Mouse (Mus musculus) liver, embryonic 14.5 days (tissue): ENCODE results near the gene Olfr1120. TPM values are rescaled to one million over a fixed set of nuclear protein-coding genes. Genes with fewer than 3 reads are reported as not detected.
"Not testable (repeated sequence)": the region's sequence is repeated elsewhere in the genome, so short reads cannot be mapped to it uniquely, and the experiment has no call there.

Source experiments
- ATAC-seq: fragments of 200-750 bp; cut with Nextera tagmentation; 2 replicates; pipeline ENCODE4 v1.8.0; 2017; ENCODE audit warnings: moderate number of reproducible peaks, mild to moderate bottlenecking, moderate library complexity; ENCODE audit not compliant: insufficient read depth
- DNase-seq, 3 experiments: peaks; one replicate each; pipeline ENCODE4 v3.0.0-alpha.2; 2012 to 2013; ENCODE audit warnings: low read depth in 3 of 3, low spot score in 3 of 3
- H3K27ac ChIP-seq: fragments of 300-500 bp; sonication (generic); 2 replicates; pipeline ENCODE4 v1.5.1; 2014; ENCODE audit warnings: moderate library complexity, mild to moderate bottlenecking, control low read depth, inconsistent platforms
- H3K27me3 ChIP-seq: fragments of 300-500 bp; sonication (generic); 2 replicates; pipeline ENCODE4 v1.6.1; 2014; ENCODE audit warnings: mild to moderate bottlenecking, low read length, moderate library complexity; ENCODE audit not compliant: control insufficient read depth, insufficient read depth
- H3K36me3 ChIP-seq: fragments of 300-500 bp; sonication (generic); replicated peaks from 2 replicates; pipeline ENCODE4 v1.6.1; 2014; ENCODE audit warnings: low read depth; ENCODE audit not compliant: control insufficient read depth, insufficient read depth
- H3K4me1 ChIP-seq, 2 experiments: fragments of 200-500 bp in 1 of 2; fragments of 300-500 bp in 1 of 2; sonication (generic) in 1 of 2; replicated peaks; 2 replicates each; pipeline ENCODE4 v1.6.1; 2012 to 2014; ENCODE audit warnings: antibody characterized with exemption in 1 of 2, inconsistent platforms in 1 of 2, low read length in 1 of 2; ENCODE audit not compliant: control insufficient read depth in 2 of 2, insufficient read depth in 2 of 2
- H3K4me2 ChIP-seq: fragments of 300-500 bp; sonication (generic); 2 replicates; pipeline ENCODE4 v1.6.1; 2014; ENCODE audit warnings: low read depth, mild to moderate bottlenecking, control low read depth, moderate library complexity
- H3K4me3 ChIP-seq, 2 experiments: fragments of 200-500 bp in 1 of 2; fragments of 300-500 bp in 1 of 2; sonication (generic) in 1 of 2; 2 replicates each; pipeline ENCODE4 v1.5.1; 2012 to 2014; ENCODE audit warnings: low read depth in 2 of 2, low read length in 2 of 2, mild to moderate bottlenecking in 2 of 2, control low read depth in 1 of 2, inconsistent platforms in 1 of 2, moderate library complexity in 1 of 2; ENCODE audit not compliant: insufficient read depth in 1 of 2
- H3K9ac ChIP-seq: fragments of 300-500 bp; sonication (generic); replicated peaks from 2 replicates; pipeline ENCODE4 v1.6.1; 2014; ENCODE audit warnings: mild to moderate bottlenecking, control low read depth, moderate library complexity
- H3K9me3 ChIP-seq: fragments of 300-500 bp; sonication (generic); 2 replicates; pipeline ENCODE4 v1.6.1; 2016; ENCODE audit warnings: low read length, mixed read lengths; ENCODE audit not compliant: control insufficient read depth
- CTCF ChIP-seq: IDR thresholded peaks from 2 replicates; pipeline ENCODE4 v1.5.1; 2016; ENCODE audit warnings: antibody characterized with exemption, low read depth, control low read depth
- EP300 ChIP-seq: IDR thresholded peaks from 2 replicates; pipeline ENCODE4 v1.6.1; 2016; ENCODE audit warnings: antibody characterized with exemption, low read depth
- WGBS: fragments of 180-500 bp; shearing (Covaris S2); extraction: QIAGEN DNeasy Blood & Tissue Kit; methylation state at CpG from one replicate; pipeline ENCODE4 v1.1.7; 2014; ENCODE audit not compliant: insufficient replicate concordance; 5-methylcytosine and 5-hydroxymethylcytosine counted together
- polyA plus RNA-seq, 2 experiments: library from polyadenylated mRNA; depleted of rRNA in 1 of 2; stranded (reverse) in 1 of 2; unstranded in 1 of 2; fragments of >200 nt; fragmentation: Nextera tagmentation in 1 of 2; extraction: Ambion mirVana in 1 of 2; gene quantifications; 2 replicates each; pipeline versions ENCODE4 v1.2.1 to v1.2.3; 2012 to 2014

Gene Olfr1120
- polyA plus RNA-seq, 2 experiments, result not detected

DNA sequence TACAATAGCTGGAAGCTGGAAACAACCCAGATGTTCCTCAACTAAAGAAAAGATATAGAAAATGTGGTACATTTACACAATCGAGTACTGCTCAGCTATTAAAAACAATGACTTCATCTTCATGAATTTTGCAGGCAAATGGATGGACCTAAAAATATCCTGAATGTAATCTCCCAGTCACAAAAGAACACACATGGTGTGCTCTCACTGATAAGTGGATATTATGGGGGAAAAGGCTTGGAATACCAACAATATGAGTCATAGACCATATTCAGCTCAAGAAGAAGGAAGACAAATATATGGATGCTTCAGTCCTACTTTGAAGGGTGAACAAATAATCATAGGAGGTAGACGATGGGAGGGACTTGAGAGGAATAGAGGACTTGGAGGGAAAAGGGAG, 29.3 kb downstream of the Olfr1120 start:
- DNase-seq (no peak), ATAC-seq (no peak)
- 43% methylated on average over 2 of the region's 2 CpGs for WGBS
- Histone ChIP-seq H3K27ac (no peak overlapping the region), H3K9me3 (no peaks in the 10 kb centered on the region), H3K4me1 (no peaks in the 10 kb centered on the region), H3K4me3 (no peak overlapping the region), H3K9ac (no peak overlapping the region), H3K36me3 (no peaks in the 10 kb centered on the region), H3K4me2 (no peak overlapping the region), H3K27me3 (no peaks in the 10 kb centered on the region)
- no peak for TF ChIP-seq EP300
- TF ChIP-seq CTCF, result no peak

DNA sequence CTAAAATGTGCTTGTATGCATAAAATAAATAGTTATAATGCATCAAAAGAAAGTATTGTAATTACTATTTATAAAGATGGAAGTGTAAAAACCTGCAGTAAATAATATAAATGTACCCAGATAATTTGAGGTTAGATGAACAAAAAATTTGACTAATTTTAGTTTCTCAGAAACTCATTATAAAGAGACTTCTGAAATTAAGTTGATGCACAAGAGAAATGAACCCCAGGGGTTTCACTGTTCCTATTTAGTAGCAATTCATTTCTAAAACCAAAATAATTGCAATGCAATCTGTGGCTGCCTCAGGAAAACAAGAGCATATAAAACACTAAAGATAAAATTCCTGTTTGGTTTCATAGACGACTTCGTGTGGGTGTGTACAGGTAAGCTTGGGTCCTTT, 30.9 kb downstream of the Olfr1120 start, which contains the start of gene Olfr1122:
Gene Olfr1122, plus strand, starts transcription at position 301 of the 400 bp plus-strand sequence.
- Histone ChIP-seq H3K36me3 (no peaks in the 10 kb centered on the region), H3K9ac (no peak within 1 kb of the TSS), H3K9me3 (no peaks in the 10 kb centered on the region), H3K4me3 (no peak within 1 kb of the TSS), H3K27me3 (no peaks in the 10 kb centered on the region), H3K4me1 (no peaks in the 10 kb centered on the region), H3K4me2 (no peak within 1 kb of the TSS), H3K27ac (no peak within 1 kb of the TSS)
- 72% methylated on average over 2 of the region's 2 CpGs for WGBS
- no peak for DNase-seq
- TF ChIP-seq CTCF, result no peak
- TF ChIP-seq EP300, result no peak
- ATAC-seq, result no peak

DNA sequence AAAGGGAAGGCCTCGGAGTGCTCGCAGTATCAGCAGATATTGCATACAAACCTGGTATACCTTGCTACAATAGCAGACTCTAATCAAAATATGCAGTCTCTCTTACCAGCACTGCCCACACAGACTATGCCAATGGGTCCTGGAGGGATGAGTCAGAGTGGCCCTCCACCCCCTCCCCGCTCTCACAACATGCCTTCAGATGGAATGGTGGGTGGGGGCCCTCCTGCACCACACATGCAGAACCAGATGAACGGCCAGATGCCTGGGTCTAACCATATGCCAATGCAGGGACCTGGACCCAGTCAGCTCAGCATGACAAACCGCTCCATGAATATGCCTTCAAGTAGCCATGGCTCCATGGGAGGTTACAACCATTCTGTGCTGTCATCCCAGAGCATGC, 39.0 kb downstream of the Olfr1120 start:
- DNase-seq, H3K9me3 ChIP-seq, H3K27me3 ChIP-seq, H3K4me1 ChIP-seq, ATAC-seq, H3K27ac ChIP-seq, H3K36me3 ChIP-seq, H3K9ac ChIP-seq, H3K4me2 ChIP-seq, H3K4me3 ChIP-seq: not testable (repeated sequence)
- 74% methylated on average over 5 of the region's 5 CpGs for WGBS

DNA sequence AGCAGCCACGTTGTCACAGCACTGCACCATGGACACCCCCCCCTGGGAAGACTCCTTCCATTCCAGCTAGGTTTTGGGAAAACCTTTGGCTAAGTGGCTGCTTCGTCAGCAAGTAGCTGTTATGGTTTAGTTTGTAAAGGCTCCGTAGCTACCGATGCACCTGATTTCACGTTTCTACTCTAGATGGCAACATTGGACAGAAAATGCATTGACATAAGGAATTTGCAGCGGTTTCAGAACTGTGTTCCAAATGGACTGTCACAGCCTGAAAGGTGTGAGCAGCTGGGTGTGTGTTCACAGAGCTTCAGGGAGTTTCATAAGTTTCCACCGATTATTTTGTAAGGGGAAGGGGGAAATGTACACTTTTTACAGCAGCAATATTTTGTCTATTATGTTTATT, 40.1 kb downstream of the Olfr1120 start:
- 64% methylated on average over 7 of the region's 7 CpGs for WGBS
- ATAC-seq, H3K27me3 ChIP-seq, H3K36me3 ChIP-seq, H3K9me3 ChIP-seq, H3K4me1 ChIP-seq, H3K4me3 ChIP-seq, H3K9ac ChIP-seq, DNase-seq, H3K4me2 ChIP-seq, H3K27ac ChIP-seq: not testable (repeated sequence)

Other genes starting within 250 kb of the Olfr1120 start
- not detected in 2 replicates for gene Olfr259, start 240.2 kb upstream of the Olfr1120 start, polyA plus RNA-seq (2012; rRNA removed)
- gene Olfr259, start 240.2 kb upstream of the Olfr1120 start, polyA plus RNA-seq (2014; fragmentation: Nextera tagmentation; extraction: Ambion mirVana), result not detected in 2 replicates
- gene Olfr1110, start 214.5 kb upstream of the Olfr1120 start, polyA plus RNA-seq (2012; rRNA removed), result not detected in 2 replicates
- not detected in 2 replicates for gene Olfr1110, start 214.5 kb upstream of the Olfr1120 start, polyA plus RNA-seq (2014; fragmentation: Nextera tagmentation; extraction: Ambion mirVana)
- gene Olfr1111, start 202.2 kb upstream of the Olfr1120 start, polyA plus RNA-seq (2012; rRNA removed), result not detected in 2 replicates
- not detected in 2 replicates for gene Olfr1111, start 202.2 kb upstream of the Olfr1120 start, polyA plus RNA-seq (2014; fragmentation: Nextera tagmentation; extraction: Ambion mirVana)
- not detected in 2 replicates for gene Olfr1112, start 167.0 kb upstream of the Olfr1120 start, polyA plus RNA-seq (2012; rRNA removed)
- gene Olfr1112, start 167.0 kb upstream of the Olfr1120 start, polyA plus RNA-seq (2014; fragmentation: Nextera tagmentation; extraction: Ambion mirVana), result not detected in 2 replicates
- gene Olfr1113, start 145.8 kb upstream of the Olfr1120 start, polyA plus RNA-seq (2012; rRNA removed), result not detected in 2 replicates
- not detected in 2 replicates for gene Olfr1113, start 145.8 kb upstream of the Olfr1120 start, polyA plus RNA-seq (2014; fragmentation: Nextera tagmentation; extraction: Ambion mirVana)
- not detected in 2 replicates for gene Olfr1115, start 106.8 kb upstream of the Olfr1120 start, polyA plus RNA-seq (2012; rRNA removed)
- gene Olfr1115, start 106.8 kb upstream of the Olfr1120 start, polyA plus RNA-seq (2014; fragmentation: Nextera tagmentation; extraction: Ambion mirVana), result not detected in 2 replicates
- not detected in 2 replicates for gene Olfr1116, start 87.3 kb upstream of the Olfr1120 start, polyA plus RNA-seq (2012; rRNA removed)
- gene Olfr1116, start 87.3 kb upstream of the Olfr1120 start, polyA plus RNA-seq (2014; fragmentation: Nextera tagmentation; extraction: Ambion mirVana), result not detected in 2 replicates
- not detected in 2 replicates for gene Olfr1118, start 47.2 kb upstream of the Olfr1120 start, polyA plus RNA-seq (2012; rRNA removed)
- gene Olfr1118, start 47.2 kb upstream of the Olfr1120 start, polyA plus RNA-seq (2014; fragmentation: Nextera tagmentation; extraction: Ambion mirVana), result not detected in 2 replicates
- gene Olfr1121, start 15.1 kb downstream of the Olfr1120 start, polyA plus RNA-seq (2012; rRNA removed), result not detected in 2 replicates
- not detected in 2 replicates for gene Olfr1121, start 15.1 kb downstream of the Olfr1120 start, polyA plus RNA-seq (2014; fragmentation: Nextera tagmentation; extraction: Ambion mirVana)
- gene Olfr1122, start 31.0 kb downstream of the Olfr1120 start, polyA plus RNA-seq (2012; rRNA removed), result not detected in 2 replicates
- not detected in 2 replicates for gene Olfr1122, start 31.0 kb downstream of the Olfr1120 start, polyA plus RNA-seq (2014; fragmentation: Nextera tagmentation; extraction: Ambion mirVana)
- not detected in 2 replicates for gene Olfr1123, start 61.8 kb downstream of the Olfr1120 start, polyA plus RNA-seq (2012; rRNA removed)
- not detected in 2 replicates for gene Olfr1123, start 61.8 kb downstream of the Olfr1120 start, polyA plus RNA-seq (2014; fragmentation: Nextera tagmentation; extraction: Ambion mirVana)
- not detected in 2 replicates for gene Olfr1124, start 75.5 kb downstream of the Olfr1120 start, polyA plus RNA-seq (2012; rRNA removed)
- gene Olfr1124, start 75.5 kb downstream of the Olfr1120 start, polyA plus RNA-seq (2014; fragmentation: Nextera tagmentation; extraction: Ambion mirVana), result not detected in 2 replicates
- gene Olfr1126, start 99.1 kb downstream of the Olfr1120 start, polyA plus RNA-seq (2012; rRNA removed), result not detected in 2 replicates
- not detected in 2 replicates for gene Olfr1126, start 99.1 kb downstream of the Olfr1120 start, polyA plus RNA-seq (2014; fragmentation: Nextera tagmentation; extraction: Ambion mirVana)
- not detected in 2 replicates for gene Pramel7, start 142.3 kb downstream of the Olfr1120 start, polyA plus RNA-seq (2012; rRNA removed)
- gene Pramel7, start 142.3 kb downstream of the Olfr1120 start, polyA plus RNA-seq (2014; fragmentation: Nextera tagmentation; extraction: Ambion mirVana), result not detected in 2 replicates
- not detected in 2 replicates for gene Pramel6, start 151.8 kb downstream of the Olfr1120 start, polyA plus RNA-seq (2012; rRNA removed)
- not detected in 2 replicates for gene Pramel6, start 151.8 kb downstream of the Olfr1120 start, polyA plus RNA-seq (2014; fragmentation: Nextera tagmentation; extraction: Ambion mirVana)
- not detected in 2 replicates for gene Olfr153, start 177.0 kb downstream of the Olfr1120 start, polyA plus RNA-seq (2012; rRNA removed)
- gene Olfr153, start 177.0 kb downstream of the Olfr1120 start, polyA plus RNA-seq (2014; fragmentation: Nextera tagmentation; extraction: Ambion mirVana), result not detected in 2 replicates
- gene Olfr1128, start 190.7 kb downstream of the Olfr1120 start, polyA plus RNA-seq (2012; rRNA removed), result not detected in 2 replicates
- not detected in 2 replicates for gene Olfr1128, start 190.7 kb downstream of the Olfr1120 start, polyA plus RNA-seq (2014; fragmentation: Nextera tagmentation; extraction: Ambion mirVana)
- gene Olfr1129, start 219.1 kb downstream of the Olfr1120 start, polyA plus RNA-seq (2012; rRNA removed), result not detected in 2 replicates
- not detected in 2 replicates for gene Olfr1129, start 219.1 kb downstream of the Olfr1120 start, polyA plus RNA-seq (2014; fragmentation: Nextera tagmentation; extraction: Ambion mirVana)